Mouse (Mus musculus) G1E (cell line): ENCODE results near the gene Ccdc13.

Experiments used
- CTCF ChIP-seq: IDR thresholded peaks from 2 replicates; pipeline ENCODE4 v1.5.1; 2012; ENCODE audit warnings: low read depth, low read length, inconsistent platforms, mixed read lengths
- GATA1 ChIP-seq: IDR thresholded peaks from 2 replicates; pipeline ENCODE4 v1.6.1; 2012; ENCODE audit warnings: borderline replicate concordance, low read length, inconsistent platforms, mixed read lengths
- TAL1 ChIP-seq: conservative IDR thresholded peaks from 2 replicates; pipeline ENCODE4 v1.6.1; 2012; ENCODE audit warnings: low read depth, low read length, inconsistent platforms, mixed read lengths

DNA sequence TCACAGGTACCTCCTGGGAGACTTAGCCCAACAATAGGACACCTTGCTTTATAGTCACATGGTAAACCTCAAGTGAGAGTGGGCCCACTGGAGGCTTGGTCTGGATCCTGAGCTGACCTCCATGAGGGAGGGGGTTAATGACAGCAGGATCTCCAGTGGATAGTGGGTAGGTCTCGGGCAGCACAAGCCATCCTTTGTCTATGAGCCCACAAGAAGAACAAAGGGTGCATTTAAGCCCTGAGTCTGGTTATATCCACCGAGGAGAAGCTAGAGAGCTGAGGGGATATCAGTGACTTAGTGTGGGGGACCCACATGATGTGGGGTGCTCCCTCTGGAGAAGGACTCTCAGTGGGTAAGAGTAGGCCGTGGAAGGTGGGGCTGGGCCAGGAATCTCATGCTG is 30.8 kb downstream of the Ccdc13 start:
- TF ChIP-seq CTCF (no peak), GATA1 (no peak), TAL1 (no peak)
